Mouse (Mus musculus) intestine, postnatal 0 days (tissue): ENCODE measurements around the gene Oxct2b. TPM values are rescaled to one million over a fixed set of nuclear protein-coding genes. Genes with fewer than 3 reads are reported as not detected.

Experiments
- ATAC-seq: fragments of 200-750 bp; cut with Nextera tagmentation; 2 replicates; pipeline ENCODE4 v1.8.0; 2017; ENCODE audit warnings: mild to moderate bottlenecking, moderate TSS enrichment, moderate library complexity
- H3K27ac ChIP-seq: fragments of 300-500 bp; sonication (generic); 2 replicates; pipeline ENCODE4 v1.5.1; 2014; ENCODE audit warnings: mild to moderate bottlenecking, low read depth, low read length, moderate library complexity
- H3K27me3 ChIP-seq: fragments of 300-500 bp; sonication (generic); replicated peaks from 2 replicates; pipeline ENCODE4 v1.6.1; 2014; ENCODE audit warnings: low read length, mixed read lengths; ENCODE audit not compliant: control insufficient read depth, insufficient read depth
- H3K36me3 ChIP-seq: fragments of 300-500 bp; sonication (generic); 2 replicates; pipeline ENCODE4 v1.6.1; 2014; ENCODE audit warnings: mild to moderate bottlenecking, moderate library complexity; ENCODE audit not compliant: control insufficient read depth, insufficient read depth
- H3K4me1 ChIP-seq: fragments of 300-500 bp; sonication (generic); replicated peaks from 2 replicates; pipeline ENCODE4 v1.6.1; 2014; ENCODE audit warnings: antibody characterized with exemption, low read length, mixed read lengths; ENCODE audit not compliant: control insufficient read depth, insufficient read depth
- H3K4me2 ChIP-seq: fragments of 300-500 bp; sonication (generic); replicated peaks from 2 replicates; pipeline ENCODE4 v1.6.1; 2014; ENCODE audit warnings: low read depth, mild to moderate bottlenecking, moderate library complexity
- H3K4me3 ChIP-seq: fragments of 300-500 bp; sonication (generic); 2 replicates; pipeline ENCODE4 v1.5.1; 2014; ENCODE audit warnings: low read depth, low read length
- H3K9ac ChIP-seq: fragments of 300-500 bp; sonication (generic); 2 replicates; pipeline ENCODE4 v1.6.1; 2014; ENCODE audit warnings: mild to moderate bottlenecking, low read depth, low read length
- H3K9me3 ChIP-seq: fragments of 300-500 bp; sonication (generic); 2 replicates; pipeline ENCODE4 v1.6.1; 2016; ENCODE audit warnings: mixed run types; ENCODE audit not compliant: control insufficient read depth
- CTCF ChIP-seq: sonication (generic); IDR thresholded peaks from 2 replicates; pipeline ENCODE4 v1.5.1; 2016; ENCODE audit warnings: low read depth, mild to moderate bottlenecking, control low read depth, antibody characterized with exemption, moderate library complexity
- WGBS: fragments of 180-500 bp; shearing (Covaris S2); extraction: QIAGEN DNeasy Blood & Tissue Kit; methylation state at CpG from one replicate; pipeline ENCODE4 v1.1.7; 2014; 5-methylcytosine and 5-hydroxymethylcytosine counted together
- polyA plus RNA-seq: library from polyadenylated mRNA; unstranded; fragments of >200 nt; fragmentation: Nextera tagmentation; extraction: Ambion mirVana; gene quantifications from 2 replicates; pipeline ENCODE4 v1.2.1, GENCODE M21; 2015

Oxct2b gene
- polyA plus RNA-seq, 1 experiment from 2014 or later, result 0.52 TPM

DNA sequence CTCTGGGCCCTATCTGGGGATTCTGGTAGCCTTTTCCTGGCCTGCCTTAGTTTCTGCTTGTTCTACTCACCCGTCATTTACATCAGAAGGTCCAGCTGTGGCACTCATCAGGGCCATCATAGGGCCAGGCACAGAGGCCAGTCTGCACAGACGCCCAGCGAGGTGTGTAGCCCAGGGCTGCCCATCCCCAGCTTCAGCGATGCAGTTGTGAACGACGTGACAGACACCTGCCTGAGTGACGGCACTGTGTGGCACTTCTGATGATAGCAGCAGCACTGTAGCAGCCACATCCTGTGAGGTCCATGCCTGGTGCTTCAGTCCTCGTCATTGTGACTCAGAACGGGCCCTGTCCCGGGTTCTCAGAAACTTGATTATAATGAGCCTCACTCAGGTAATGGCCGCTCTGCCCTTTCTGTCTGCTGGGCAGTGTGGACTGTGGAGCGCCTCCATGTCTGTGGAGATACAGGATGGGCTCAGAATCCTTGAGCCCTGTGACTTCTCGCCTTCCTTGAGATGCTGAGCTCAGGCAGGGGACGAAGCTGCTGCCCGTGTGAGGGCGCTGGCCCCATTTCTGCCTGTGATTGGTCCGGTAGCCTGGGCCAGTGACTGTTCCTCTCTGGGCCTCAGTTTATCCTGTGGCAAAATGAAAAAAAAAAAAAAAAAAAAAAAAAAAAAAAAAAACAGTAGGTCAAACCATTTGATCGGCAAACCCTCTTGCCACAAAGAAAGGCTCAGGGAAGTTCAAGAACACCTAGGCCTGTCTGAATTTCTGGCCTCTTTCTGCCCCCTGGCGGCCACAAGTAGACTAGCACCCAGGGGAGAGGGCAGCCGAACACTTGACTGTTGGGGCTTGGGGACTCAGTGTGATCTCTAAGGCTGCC, 33.5 kb upstream of the Oxct2b start:
- Histone ChIP-seq H3K9me3 (no peaks in the 10 kb centered on the region), H3K4me3 (no peak overlapping the region), H3K27me3 (no peaks in the 10 kb centered on the region), H3K27ac (no peak overlapping the region), H3K4me2 (no peak overlapping the region), H3K36me3 (no peaks in the 10 kb centered on the region), H3K4me1 (no peaks in the 10 kb centered on the region), H3K9ac (no peak overlapping the region)
- WGBS, result 79% methylated on average over 20 of the region's 20 CpGs
- TF ChIP-seq CTCF, result peak; percentile 84
- peak; percentile 50; the same call in 1 of the 2 replicates for ATAC-seq

- Histone ChIP-seq H3K9me3 (no peaks in the 10 kb centered on the region), H3K27ac (no peak overlapping the region), H3K36me3 (no peaks in the 10 kb centered on the region), H3K27me3 (no peaks in the 10 kb centered on the region), H3K9ac (no peak overlapping the region), H3K4me1 (no peaks in the 10 kb centered on the region), H3K4me3 (no peak overlapping the region), H3K4me2 (no peak overlapping the region)
- no peak for ATAC-seq
- TF ChIP-seq CTCF, result no peak
- 67% methylated on average over 13 of the region's 13 CpGs for WGBS
These were observed 32.7 kb upstream of the Oxct2b start for GRCm38 (mm10) chr4:123083323-123083902.

DNA sequence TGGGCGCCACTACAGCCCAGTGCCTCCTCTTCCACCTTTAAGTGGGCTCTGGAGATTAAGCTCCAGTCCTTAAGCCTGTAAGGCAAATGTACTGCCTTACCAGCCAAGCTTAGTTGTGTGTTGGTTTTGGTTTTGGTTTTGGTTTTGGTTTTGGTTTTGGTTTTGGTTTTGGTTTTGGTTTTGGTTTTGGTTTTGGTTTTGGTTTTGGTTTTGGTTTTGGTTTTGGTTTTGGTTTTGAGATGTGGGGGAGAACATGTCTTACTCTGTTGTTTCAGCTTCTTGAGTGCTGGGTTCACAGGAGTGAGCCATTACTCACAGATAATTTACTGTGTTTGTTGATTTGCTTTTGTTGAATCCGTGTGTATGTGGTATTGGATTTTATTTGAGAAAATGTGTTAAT, 30.8 kb upstream of the Oxct2b start:
- Histone ChIP-seq H3K9ac (no peak overlapping the region), H3K4me2 (no peak overlapping the region), H3K4me1 (no peaks in the 10 kb centered on the region), H3K27me3 (no peaks in the 10 kb centered on the region), H3K36me3 (no peaks in the 10 kb centered on the region), H3K9me3 (no peaks in the 10 kb centered on the region), H3K4me3 (no peak overlapping the region), H3K27ac (no peak overlapping the region)
- no peak for ATAC-seq
- WGBS, result 84% methylated on average over 2 of the region's 2 CpGs
- TF ChIP-seq CTCF, result no peak

- Histone ChIP-seq H3K4me3 (no peak overlapping the region), H3K9ac (no peak overlapping the region), H3K27ac (no peak overlapping the region), H3K27me3 (no peaks in the 10 kb centered on the region), H3K4me2 (no peak overlapping the region), H3K36me3 (no peaks in the 10 kb centered on the region), H3K9me3 (no peaks in the 10 kb centered on the region), H3K4me1 (no peaks in the 10 kb centered on the region)
- no peak for ATAC-seq
- TF ChIP-seq CTCF, result peak; percentile 40
- 79% methylated on average over 4 of the region's 4 CpGs for WGBS
These were observed 29.7 kb upstream of the Oxct2b start for GRCm38 (mm10) chr4:123086381-123086780.

DNA sequence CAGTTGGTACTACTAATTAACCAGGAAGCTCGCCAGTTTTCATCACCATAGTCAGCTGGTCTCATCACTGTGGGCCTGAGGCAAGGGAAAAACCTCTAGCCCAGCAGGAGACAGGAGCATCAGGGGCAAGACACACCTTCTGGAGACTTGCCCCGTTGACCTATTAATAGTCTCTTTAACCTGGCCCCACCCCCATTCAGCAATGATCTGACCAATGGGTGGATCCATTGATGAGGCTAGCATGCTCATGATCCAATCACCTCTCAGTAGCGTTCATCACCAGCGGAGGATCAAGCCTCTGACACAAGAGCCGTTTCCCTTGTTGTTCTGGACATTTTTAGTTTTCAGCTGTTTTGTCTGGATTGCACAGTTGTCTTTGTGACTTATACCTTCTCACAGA, 23.4 kb upstream of the Oxct2b start:
- Histone ChIP-seq H3K9ac (no peak overlapping the region), H3K27ac (no peak overlapping the region), H3K4me3 (no peak overlapping the region), H3K27me3 (no peaks in the 10 kb centered on the region), H3K4me2 (no peak overlapping the region), H3K9me3 (no peaks in the 10 kb centered on the region), H3K4me1 (no peaks in the 10 kb centered on the region), H3K36me3 (no peaks in the 10 kb centered on the region)
- no peak for ATAC-seq
- WGBS, result 58% methylated on average over 5 of the region's 5 CpGs
- no peak for TF ChIP-seq CTCF

DNA sequence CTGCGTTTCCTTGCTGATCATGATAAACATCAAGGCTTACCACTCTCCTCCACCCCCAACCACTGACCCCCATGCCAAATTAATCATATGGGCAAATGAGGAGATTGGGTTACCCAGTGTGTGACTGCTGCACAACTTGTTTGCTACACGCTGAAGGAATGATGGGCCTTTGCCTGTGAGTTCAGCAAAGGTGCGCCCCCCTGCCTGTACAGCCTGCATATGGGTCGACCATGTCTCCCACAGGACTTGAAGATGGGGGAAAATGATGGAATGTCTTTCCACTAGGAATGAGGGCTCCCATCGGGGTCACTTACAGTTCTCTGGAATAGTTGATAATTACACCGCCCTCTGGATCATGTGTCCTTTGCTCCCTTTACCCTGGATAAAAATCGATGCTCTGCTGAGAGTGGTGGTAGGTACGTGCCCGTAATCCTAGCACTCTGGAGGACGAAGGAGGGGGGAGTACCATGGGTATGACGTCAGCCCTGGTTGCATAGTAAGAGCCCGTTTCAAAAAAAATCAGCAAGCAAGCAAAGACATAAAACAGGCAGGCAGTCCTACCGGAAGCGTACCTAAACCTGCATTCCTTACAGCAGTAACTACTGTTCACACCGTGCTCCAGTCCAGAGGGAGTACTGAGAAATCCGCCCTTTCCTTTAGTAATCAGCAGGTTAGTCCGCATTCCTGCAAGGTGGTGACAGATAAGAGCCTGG, 22.8 kb upstream of the Oxct2b start:
- H3K4me1 ChIP-seq, result no peaks in the 10 kb centered on the region
- H3K36me3 ChIP-seq, result no peaks in the 10 kb centered on the region
- H3K9me3 ChIP-seq, result no peaks in the 10 kb centered on the region
- peak overlapping the region; percentile 9; the same call in 1 of the 2 replicates for H3K4me3 ChIP-seq
- H3K27me3 ChIP-seq, result no peaks in the 10 kb centered on the region
- TF ChIP-seq CTCF, result no peak
- no peak overlapping the region for H3K27ac ChIP-seq
- H3K4me2 ChIP-seq, result peak overlapping the region; percentile 47
- ATAC-seq, result peak; percentile 76
- no peak overlapping the region for H3K9ac ChIP-seq
- 26% methylated on average over 17 of the region's 17 CpGs for WGBS
